Mouse (Mus musculus) liver, postnatal 0 days (tissue): Measurements from ENCODE around the gene Vamp3.

Experiments
- CTCF ChIP-seq: sonication (generic); IDR thresholded peaks from 2 replicates; pipeline ENCODE4 v1.5.1; 2016; ENCODE audit warnings: antibody characterized with exemption, low read depth
- EP300 ChIP-seq: IDR thresholded peaks from 2 replicates; pipeline ENCODE4 v1.6.1; 2016; ENCODE audit warnings: antibody characterized with exemption, low read depth, mild to moderate bottlenecking

GRCm38 (mm10) chr4:151088819-151089218 is 31.1 kb upstream of the Vamp3 start:
- TF ChIP-seq CTCF (no peak), EP300 (no peak)
